Mouse (Mus musculus): ENCODE measurements around the gene Creb3.

Gene Creb3

GRCm38 (mm10) chr4:43552437-43552836 is 9.7 kb upstream of the Creb3 start:
- in situ Hi-C loops (cut with MboI; ENCODE audit: unreplicated experiment in 2 of 2), result loop anchor here in 1 of 2 experiments (10.0 kb wide), 1 partner anchor 118 kb away; no protein-coding TSS in a partner anchor

- in situ Hi-C loops (cut with MboI; ENCODE audit: unreplicated experiment in 2 of 2), result loop anchor here in 1 of 2 experiments (10.0 kb wide), 1 partner anchor 119 kb away; no protein-coding TSS in a partner anchor
Measured at GRCm38 (mm10) chr4:43553891-43554290, 8.2 kb upstream of the Creb3 start.

GRCm38 (mm10) chr4:43555926-43556325 is 6.2 kb upstream of the Creb3 start:
- in situ Hi-C loops (cut with MboI; ENCODE audit: unreplicated experiment in 2 of 2), result loop anchor here in 1 of 2 experiments (10.0 kb wide), 1 partner anchor 121 kb away; no protein-coding TSS in a partner anchor

GRCm38 (mm10) chr4:43558028-43558630 is 4.0 kb upstream of the Creb3 start:
- in situ Hi-C loops (cut with MboI; ENCODE audit: unreplicated experiment in 2 of 2), result loop anchor here in 1 of 2 experiments (10.0 kb wide), 1 partner anchor 123 kb away; no protein-coding TSS in a partner anchor

GRCm38 (mm10) chr4:43558631-43559356 is 3.3 kb upstream of the Creb3 start:
- in situ Hi-C loops (cut with MboI; ENCODE audit: unreplicated experiment in 2 of 2), result loop anchor here in 1 of 2 experiments (10.0 kb wide), 1 partner anchor 124 kb away; no protein-coding TSS in a partner anchor

GRCm38 (mm10) chr4:43559519-43560242 is 2.5 kb upstream of the Creb3 start:
- in situ Hi-C loops (cut with MboI; ENCODE audit: unreplicated experiment in 2 of 2), result loop anchor here (5.0 to 10.0 kb wide), 5 partner anchors 75 to 517 kb away; partner anchors contain the start of genes Sit1 (in 2 of the 2) and Fam214b (in 1 of the 2)

- in situ Hi-C loops (cut with MboI; ENCODE audit: unreplicated experiment in 2 of 2), result loop anchor here (5.0 to 10.0 kb wide), 4 partner anchors 75 to 518 kb away; partner anchors contain the start of genes Sit1 (in 2 of the 2) and Fam214b (in 1 of the 2)
Measured at GRCm38 (mm10) chr4:43560243-43560611, 1.9 kb upstream of the Creb3 start.

- in situ Hi-C loops (cut with MboI; ENCODE audit: unreplicated experiment in 2 of 2), result loop anchor here (5.0 to 10.0 kb wide), 4 partner anchors 76 to 519 kb away; partner anchors contain the start of genes Sit1 (in 2 of the 2) and Fam214b (in 1 of the 2)
Measured at GRCm38 (mm10) chr4:43560976-43561375, 1.2 kb upstream of the Creb3 start.

GRCm38 (mm10) chr4:43561436-43561996 is 616 bp upstream of the Creb3 start:
- in situ Hi-C loops (cut with MboI; ENCODE audit: unreplicated experiment in 2 of 2), result loop anchor here (5.0 to 10.0 kb wide), 4 partner anchors 77 to 519 kb away; partner anchors contain the start of genes Sit1 (in 2 of the 2) and Fam214b (in 1 of the 2)

GRCm38 (mm10) chr4:43562769-43563600 is 853 bp downstream of the Creb3 start:
- in situ Hi-C loops (cut with MboI; ENCODE audit: unreplicated experiment in 2 of 2), result loop anchor here (5.0 to 10.0 kb wide), 4 partner anchors 78 to 521 kb away; partner anchors contain the start of genes Sit1 (in 2 of the 2) and Fam214b (in 1 of the 2)

GRCm38 (mm10) chr4:43563601-43563875 is 1.4 kb downstream of the Creb3 start:
- in situ Hi-C loops (cut with MboI; ENCODE audit: unreplicated experiment in 2 of 2), result loop anchor here (5.0 to 10.0 kb wide), 4 partner anchors 79 to 521 kb away; partner anchors contain the start of genes Sit1 (in 2 of the 2) and Fam214b (in 1 of the 2)

GRCm38 (mm10) chr4:43564231-43564630 is 2.1 kb downstream of the Creb3 start:
- in situ Hi-C loops (cut with MboI; ENCODE audit: unreplicated experiment in 2 of 2), result loop anchor here (5.0 to 10.0 kb wide), 4 partner anchors 79 to 522 kb away; partner anchors contain the start of genes Sit1 (in 2 of the 2) and Fam214b (in 1 of the 2)

GRCm38 (mm10) chr4:43567140-43567539 is 5.0 kb downstream of the Creb3 start:
- in situ Hi-C loops (cut with MboI; ENCODE audit: unreplicated experiment in 2 of 2), result loop anchor here in 1 of 2 experiments (10.0 kb wide), 2 partner anchors 82 to 522 kb away; partner anchors contain the start of genes Fam214b and Sit1

GRCm38 (mm10) chr4:43571395-43572045 is 9.4 kb downstream of the Creb3 start:
- in situ Hi-C loops (cut with MboI; ENCODE audit: unreplicated experiment in 2 of 2), result no loop called here

GRCm38 (mm10) chr4:43573561-43573960 is 11.4 kb downstream of the Creb3 start:
- in situ Hi-C loops (cut with MboI; ENCODE audit: unreplicated experiment in 2 of 2), result no loop called here

GRCm38 (mm10) chr4:43575356-43575755 is 13.2 kb downstream of the Creb3 start:
- in situ Hi-C loops (cut with MboI; ENCODE audit: unreplicated experiment in 2 of 2), result no loop called here

- in situ Hi-C loops (cut with MboI; ENCODE audit: unreplicated experiment in 2 of 2), result no loop called here
Measured at GRCm38 (mm10) chr4:43577237-43577881, 15.2 kb downstream of the Creb3 start.
